Comparison of ENCODE assay signal across 13 mouse cellular contexts in genomic region chr2:171765071-171765470, GRCm38 (mm10).
"Had no signal": no experiment of that assay in that cellular context is flagged by ENCODE, and none has a peak within 500 bp of the region (broad histone marks: within the 10 kb centered on the region; RNA-seq: fewer than 3 reads in every experiment).

No protein-coding gene starts in this region.

- DNase-seq: cerebellum, adult 8-10 months; cerebellum, adult 9-10 months; cerebellum, postnatal 25 days; cerebellum, postnatal 36 days; forebrain, postnatal 0 days; gastrocnemius, adult 2 months; gastrocnemius, postnatal 10 days; gastrocnemius, postnatal 14 days; gastrocnemius, postnatal 25 days; gastrocnemius, postnatal 36 days; heart, adult 11 months; heart, adult 18-20 months; heart, adult 2 months had no signal
